Mouse (Mus musculus): ENCODE measurements around the gene Twistnb. TPM values are rescaled to one million over a fixed set of nuclear protein-coding genes. Genes with fewer than 3 reads are reported as not detected.

Gene Twistnb
- 6.8 TPM for polyA plus RNA-seq (2014; fragmentation: Illumina TruSeq; extraction: RNeasy Lipid Tissue Mini Kit (QIAGEN cat#74804); ENCODE audit: insufficient read depth, low read depth, low replicate concordance)

GRCm38 (mm10) chr12:33429387-33430160 is at the start of gene Twistnb:
TSS of gene Twistnb (plus strand) at chr12:33429635.

GRCm38 (mm10) chr12:33394804-33395623 is 34.4 kb upstream of the Twistnb start, which contains the start of gene Efcab10:
TSS of gene Efcab10 (plus strand) at chr12:33394854.

Other genes starting within 250 kb of the Twistnb start
- gene Efcab10, start 34.8 kb upstream of the Twistnb start, polyA plus RNA-seq (2014; fragmentation: Illumina TruSeq; extraction: RNeasy Lipid Tissue Mini Kit (QIAGEN cat#74804); ENCODE audit: insufficient read depth, low read depth, low replicate concordance) = 18.2 TPM

All from lung, adult 10 weeks (tissue).